Mouse (Mus musculus) frontal cortex, adult (tissue): Measurements from ENCODE around the gene Galntl6.
A peak's percentile ranks its signal among the peaks of the same experiment; 100 is the strongest.

Source experiments
- ATAC-seq: cut with Nextera tagmentation; 2 replicates; pipeline ENCODE4 v1.9.2; 2017; ENCODE audit warnings: mild to moderate bottlenecking, moderate library complexity, mixed read lengths; ENCODE audit not compliant: low TSS enrichment

The Galntl6 gene

GRCm38 (mm10) chr8:58912196-58912839 lies at the start of gene Galntl6:
TSS of gene Galntl6 (minus strand) at chr8:58912640.
- peak; percentile 83 for ATAC-seq

GRCm38 (mm10) chr8:58957195-58957739 lies 44.8 kb upstream of the Galntl6 start:
- no peak for ATAC-seq

GRCm38 (mm10) chr8:58943773-58944172 lies 31.3 kb upstream of the Galntl6 start:
- ATAC-seq: no peak

- peak; percentile 98 for ATAC-seq
These were observed 18.6 kb upstream of the Galntl6 start for GRCm38 (mm10) chr8:58931066-58931465.

- no peak for ATAC-seq
These were observed 2.7 kb upstream of the Galntl6 start for GRCm38 (mm10) chr8:58915142-58915541.

GRCm38 (mm10) chr8:58913640-58913968 lies 1.2 kb upstream of the Galntl6 start:
- no peak for ATAC-seq

GRCm38 (mm10) chr8:58912840-58913639 lies 600 bp upstream of the Galntl6 start:
- peak; percentile 64 for ATAC-seq

- ATAC-seq: no peak
These were observed 763 bp downstream of the Galntl6 start, which contains the start of gene BC030500 for GRCm38 (mm10) chr8:58911677-58912076. TSS of gene BC030500 (plus strand) at chr8:58911755.

- no peak for ATAC-seq
These were observed 8.0 kb downstream of the Galntl6 start for GRCm38 (mm10) chr8:58904465-58904864.

- ATAC-seq: no peak
These were observed 16.5 kb downstream of the Galntl6 start for GRCm38 (mm10) chr8:58895960-58896359.

- ATAC-seq: peak; percentile 41
These were observed 21.8 kb downstream of the Galntl6 start for GRCm38 (mm10) chr8:58890591-58890990.

- peak; percentile 69 for ATAC-seq
These were observed 26.0 kb downstream of the Galntl6 start for GRCm38 (mm10) chr8:58886405-58886804.

- ATAC-seq: no peak
These were observed 88.1 kb downstream of the Galntl6 start for GRCm38 (mm10) chr8:58824347-58824746.

- ATAC-seq: peak; percentile 73
These were observed 107.2 kb downstream of the Galntl6 start for GRCm38 (mm10) chr8:58805190-58805589.

GRCm38 (mm10) chr8:58801847-58802246 lies 110.6 kb downstream of the Galntl6 start:
- no peak for ATAC-seq

- ATAC-seq: no peak
These were observed 158.7 kb downstream of the Galntl6 start for GRCm38 (mm10) chr8:58753769-58754168.

GRCm38 (mm10) chr8:58737963-58738362 lies 174.5 kb downstream of the Galntl6 start:
- ATAC-seq: no peak

- ATAC-seq: no peak
These were observed 220.7 kb downstream of the Galntl6 start for GRCm38 (mm10) chr8:58691761-58692160.

GRCm38 (mm10) chr8:58677847-58678450 lies 234.5 kb downstream of the Galntl6 start:
- ATAC-seq: no peak

GRCm38 (mm10) chr8:58669075-58669474 lies 243.4 kb downstream of the Galntl6 start:
- ATAC-seq: no peak

GRCm38 (mm10) chr8:58660019-58660418 lies 252.4 kb downstream of the Galntl6 start:
- no peak for ATAC-seq

GRCm38 (mm10) chr8:58655631-58656030 lies 256.8 kb downstream of the Galntl6 start:
- ATAC-seq: peak; percentile 96

GRCm38 (mm10) chr8:58606451-58606850 lies 306.0 kb downstream of the Galntl6 start:
- ATAC-seq: no peak
